Mouse (Mus musculus): ENCODE results near the gene Epb41l4b. TPM values are rescaled to one million over a fixed set of nuclear protein-coding genes. Genes with fewer than 3 reads are reported as not detected.

Gene Epb41l4b
- 3.3 and 3.8 TPM in 2 replicates for polyA plus RNA-seq (2015; fragmentation: Nextera tagmentation; extraction: Ambion mirVana)

GRCm38 (mm10) chr4:57143026-57143937 lies at the start of gene Epb41l4b:
TSS of gene Epb41l4b (minus strand) at chr4:57143437.

DNA sequence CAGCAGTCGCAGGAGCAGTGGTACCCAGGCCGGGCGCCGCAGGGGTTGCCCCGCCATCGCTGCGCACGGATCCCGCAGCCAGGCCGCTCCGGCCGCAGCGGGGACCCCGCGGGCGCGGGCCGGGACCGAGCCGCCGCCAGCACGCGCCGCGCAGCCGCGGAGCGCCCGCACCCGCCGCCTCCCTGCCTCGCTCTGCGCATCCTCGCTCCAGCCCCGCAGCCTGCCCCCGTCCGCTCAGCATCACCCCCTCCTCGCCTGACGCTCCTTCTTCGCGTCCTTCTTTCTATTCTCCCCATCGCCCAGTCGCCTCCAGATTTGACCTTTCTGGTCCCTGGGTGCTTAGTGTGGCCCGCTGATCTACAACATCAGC lies 153.0 kb downstream of the Epb41l4b start, which contains the start of gene Frrs1l:
Gene Frrs1l, minus strand, starts transcription at position 177 of the 370 bp plus-strand sequence.

DNA sequence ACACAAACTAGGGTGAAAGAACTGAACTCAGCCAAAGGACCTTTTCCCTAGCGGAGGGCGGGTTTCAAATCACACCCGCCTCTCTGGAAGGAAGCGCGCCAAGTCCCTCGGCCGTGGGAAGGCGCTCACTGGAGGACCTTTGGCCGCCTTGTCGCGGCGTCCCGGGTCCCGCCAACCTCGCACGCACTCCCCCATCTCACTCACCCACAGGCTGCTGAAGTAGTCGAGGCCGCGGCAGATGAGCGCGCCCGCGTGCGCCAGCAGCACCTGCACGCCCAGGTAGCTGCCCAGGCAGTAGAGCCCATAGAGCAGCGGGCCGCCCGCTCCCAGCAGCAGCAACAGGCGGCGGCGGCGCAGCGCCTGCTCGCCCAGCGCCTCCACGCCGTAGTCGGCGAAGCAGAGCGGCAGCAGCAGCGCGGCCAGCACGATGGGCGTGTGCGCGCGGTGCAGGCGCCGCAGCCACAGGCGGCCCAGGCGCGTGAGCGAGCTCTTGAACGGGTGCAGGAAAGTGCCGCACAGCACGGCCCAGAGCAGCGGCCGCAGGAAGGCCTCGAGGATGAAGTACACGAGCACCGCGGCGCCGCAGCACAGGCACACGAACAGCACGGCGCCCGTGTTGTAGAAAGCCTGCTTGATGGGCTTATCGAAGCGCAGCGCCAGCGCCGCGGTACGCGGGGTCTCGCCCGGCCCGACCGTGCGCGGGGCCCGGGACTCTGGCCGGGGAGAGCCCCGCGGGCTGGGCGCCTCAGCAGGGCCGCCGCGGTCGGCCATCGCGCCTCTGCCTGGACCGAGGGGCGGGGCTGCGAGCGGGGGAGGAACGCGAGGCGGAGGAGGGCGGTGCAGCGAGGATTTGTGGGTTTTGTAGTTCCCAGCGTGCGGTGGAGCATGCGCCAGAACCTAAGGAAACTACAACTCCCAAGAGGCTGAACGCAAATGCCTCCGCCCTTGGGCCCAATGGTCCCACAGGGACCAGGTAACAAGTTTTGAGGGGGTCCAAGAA lies 196.3 kb downstream of the Epb41l4b start, which contains the start of gene Tmem245:
Gene Tmem245, minus strand, starts transcription at position 797 of the 1,000 bp plus-strand sequence.

Other genes with a start within 250 kb of the Epb41l4b start
- gene Tmem245, start 196.0 kb downstream of the Epb41l4b start, polyA plus RNA-seq (2015; fragmentation: Nextera tagmentation; extraction: Ambion mirVana), result 12.8 and 16.3 TPM in 2 replicates
- gene Frrs1l, start 153.0 kb downstream of the Epb41l4b start, polyA plus RNA-seq (2015; fragmentation: Nextera tagmentation; extraction: Ambion mirVana), result 0.10 and 0.20 TPM in 2 replicates
- 3.6 and 5.2 TPM in 2 replicates for gene Ptpn3, start 158.4 kb upstream of the Epb41l4b start, polyA plus RNA-seq (2015; fragmentation: Nextera tagmentation; extraction: Ambion mirVana)